Mouse (Mus musculus) thymus, postnatal 36 days (tissue): ENCODE data around the gene AU040320.
A peak's percentile ranks its signal among the peaks of the same experiment; 100 is the strongest.

Experiments
- DNase-seq, 2 experiments: peaks; one replicate each; pipeline ENCODE4 v3.0.0; 2022; ENCODE audit warnings: mixed read lengths in 2 of 2

AU040320 gene

GRCm38 (mm10) chr4:126802174-126802573 is 48.8 kb downstream of the AU040320 start:
- no peak for DNase-seq

GRCm38 (mm10) chr4:126803268-126803873 is 50.0 kb downstream of the AU040320 start:
- no peak for DNase-seq

GRCm38 (mm10) chr4:126805741-126806140 is 52.4 kb downstream of the AU040320 start:
- no peak for DNase-seq

GRCm38 (mm10) chr4:126806692-126807427 is 53.5 kb downstream of the AU040320 start:
- DNase-seq, result no peak

GRCm38 (mm10) chr4:126810566-126810965 is 57.2 kb downstream of the AU040320 start:
- DNase-seq, result no peak

GRCm38 (mm10) chr4:126813212-126813611 is 59.9 kb downstream of the AU040320 start:
- peak in 1 of 2 experiments; percentile 4 for DNase-seq

GRCm38 (mm10) chr4:126814854-126815253 is 61.5 kb downstream of the AU040320 start:
- no peak for DNase-seq

GRCm38 (mm10) chr4:126822891-126823882 is 69.8 kb downstream of the AU040320 start:
- DNase-seq, result no peak

GRCm38 (mm10) chr4:126823917-126824316 is 70.6 kb downstream of the AU040320 start:
- no peak for DNase-seq

GRCm38 (mm10) chr4:126831122-126831521 is 77.8 kb downstream of the AU040320 start:
- DNase-seq, result no peak

GRCm38 (mm10) chr4:126838799-126839198 is 85.5 kb downstream of the AU040320 start:
- no peak for DNase-seq

- peak; percentile 67 to 77 for DNase-seq
Measured at GRCm38 (mm10) chr4:126839873-126840272, 86.5 kb downstream of the AU040320 start.

- DNase-seq, result no peak
Measured at GRCm38 (mm10) chr4:126840996-126841560, 87.7 kb downstream of the AU040320 start.

GRCm38 (mm10) chr4:126842911-126843310 is 89.6 kb downstream of the AU040320 start:
- no peak for DNase-seq

- no peak for DNase-seq
Measured at GRCm38 (mm10) chr4:126845664-126846063, 92.3 kb downstream of the AU040320 start.

- no peak for DNase-seq
Measured at GRCm38 (mm10) chr4:126846971-126847370, 93.6 kb downstream of the AU040320 start.

GRCm38 (mm10) chr4:126850019-126850777 is 96.9 kb downstream of the AU040320 start:
- DNase-seq, result peak; percentile 12 to 31

GRCm38 (mm10) chr4:126850778-126851080 is 97.4 kb downstream of the AU040320 start:
- no peak for DNase-seq

- no peak for DNase-seq
Measured at GRCm38 (mm10) chr4:126852971-126853370, 99.6 kb downstream of the AU040320 start.

- no peak for DNase-seq
Measured at GRCm38 (mm10) chr4:126860268-126860986, 107.1 kb downstream of the AU040320 start.

- DNase-seq, result no peak
Measured at GRCm38 (mm10) chr4:126861514-126862266, 108.3 kb downstream of the AU040320 start.
